Mouse (Mus musculus) midbrain, postnatal 0 days (tissue): ENCODE data around the gene Lrrc74a. TPM values are rescaled to one million over a fixed set of nuclear protein-coding genes. Genes with fewer than 3 reads are reported as not detected.

ENCODE experiments used
- ATAC-seq: fragments of 200-750 bp; cut with Nextera tagmentation; 2 replicates; pipeline ENCODE4 v1.8.0; 2017; ENCODE audit warnings: moderate number of reproducible peaks, mild to moderate bottlenecking, moderate TSS enrichment, moderate library complexity; ENCODE audit not compliant: low FRiP score
- DNase-seq: peaks from one replicate; pipeline ENCODE4 v3.0.0-alpha.2; 2015; ENCODE audit warnings: low spot score
- H3K27ac ChIP-seq: fragments of 300-500 bp; sonication (generic); 2 replicates; pipeline ENCODE4 v1.5.1; 2014; ENCODE audit warnings: low read depth, mild to moderate bottlenecking, low read length, mixed read lengths
- H3K27me3 ChIP-seq: fragments of 300-500 bp; sonication (generic); 2 replicates; pipeline ENCODE4 v1.6.1; 2014; ENCODE audit warnings: low read length, control low read depth, mixed read lengths; ENCODE audit not compliant: insufficient read depth
- H3K36me3 ChIP-seq: fragments of 300-500 bp; sonication (generic); 2 replicates; pipeline ENCODE4 v1.6.1; 2014; ENCODE audit warnings: low read length, control low read depth, mixed read lengths; ENCODE audit not compliant: insufficient read depth
- H3K4me1 ChIP-seq: fragments of 300-500 bp; sonication (generic); 2 replicates; pipeline ENCODE4 v1.6.1; 2014; ENCODE audit warnings: mild to moderate bottlenecking, control low read depth, antibody characterized with exemption, low read length, mixed read lengths; ENCODE audit not compliant: insufficient read depth
- H3K4me2 ChIP-seq: fragments of 300-500 bp; sonication (generic); 2 replicates; pipeline ENCODE4 v1.6.1; 2014; ENCODE audit warnings: low read depth, mild to moderate bottlenecking, low read length, mixed read lengths; ENCODE audit not compliant: poor library complexity, severe bottlenecking
- H3K4me3 ChIP-seq: fragments of 300-500 bp; sonication (generic); 2 replicates; pipeline ENCODE4 v1.5.1; 2014; ENCODE audit warnings: low read depth, mild to moderate bottlenecking, low read length, moderate library complexity
- H3K9ac ChIP-seq: fragments of 300-500 bp; sonication (generic); replicated peaks from 2 replicates; pipeline ENCODE4 v1.6.1; 2014; ENCODE audit warnings: mild to moderate bottlenecking, low read length, moderate library complexity, mixed read lengths; ENCODE audit not compliant: poor library complexity, severe bottlenecking
- H3K9me3 ChIP-seq: fragments of 300-500 bp; sonication (generic); 2 replicates; pipeline ENCODE4 v1.6.1; 2016; ENCODE audit warnings: low read length, control low read depth
- CTCF ChIP-seq: IDR thresholded peaks from 2 replicates; pipeline ENCODE4 v1.5.1; 2016; ENCODE audit warnings: antibody characterized with exemption, mild to moderate bottlenecking
- WGBS: fragments of 180-500 bp; shearing (Covaris S2); extraction: QIAGEN DNeasy Blood & Tissue Kit; methylation state at CpG from one replicate; pipeline ENCODE4 v1.1.7; 2014; 5-methylcytosine and 5-hydroxymethylcytosine counted together
- polyA plus RNA-seq: library from polyadenylated mRNA; unstranded; fragments of >200 nt; fragmentation: Nextera tagmentation; extraction: Ambion mirVana; gene quantifications from 2 replicates; pipeline ENCODE4 v1.2.1, GENCODE M21; 2015
- total RNA-seq: library from RNA; depleted of rRNA; stranded (reverse); fragments of >200 nt; gene quantifications from 2 replicates; pipeline ENCODE4 v1.2.3, GENCODE M21; 2014; rRNA removed

Lrrc74a gene
- total and polyA plus RNA-seq, 2 experiments from 2014 or later = not detected

GRCm38 (mm10) chr12:86808856-86809255, 74.7 kb downstream of the Lrrc74a start:
- DNase-seq (no peak), ATAC-seq (no peak)
- Histone ChIP-seq H3K27me3 (no peaks in the 10 kb centered on the region), H3K9ac (no peak overlapping the region), H3K4me1 (peaks cover 51% of the 10 kb centered on the region; the same call in 1 of the 2 replicates), H3K9me3 (no peaks in the 10 kb centered on the region), H3K27ac (peak overlapping the region; percentile 99), H3K36me3 (no peaks in the 10 kb centered on the region), H3K4me3 (no peak overlapping the region), H3K4me2 (no peak overlapping the region)
- no peak for TF ChIP-seq CTCF
- 56% methylated on average over 4 of the region's 4 CpGs for WGBS

- ATAC-seq (no peak), DNase-seq (no peak)
- Histone ChIP-seq H3K36me3 (no peaks in the 10 kb centered on the region), H3K4me2 (no peak overlapping the region), H3K9ac (no peak overlapping the region), H3K27ac (peak overlapping the region; percentile 80), H3K27me3 (no peaks in the 10 kb centered on the region), H3K4me3 (no peak overlapping the region), H3K9me3 (no peaks in the 10 kb centered on the region), H3K4me1 (peaks cover 46% of the 10 kb centered on the region)
- WGBS = 96% methylated on average over 1 of the region's 1 CpGs
- peak; percentile 32 for TF ChIP-seq CTCF
These were observed 75.9 kb downstream of the Lrrc74a start for GRCm38 (mm10) chr12:86810040-86810439.

- DNase-seq = peak; percentile 56
- Histone ChIP-seq H3K9ac (no peak overlapping the region), H3K36me3 (no peaks in the 10 kb centered on the region), H3K27ac (peak overlapping the region; percentile 80), H3K4me1 (peaks cover 45% of the 10 kb centered on the region), H3K27me3 (no peaks in the 10 kb centered on the region), H3K4me2 (no peak overlapping the region), H3K4me3 (no peak overlapping the region), H3K9me3 (no peaks in the 10 kb centered on the region)
- ATAC-seq = peak; percentile 14; the same call in 1 of the 2 replicates
- whole genome bisulfite sequencing = 33% methylated on average over 11 of the region's 11 CpGs
- TF ChIP-seq CTCF = peak; percentile 26; the same call in 1 of the 2 replicates
These were observed 76.7 kb downstream of the Lrrc74a start for GRCm38 (mm10) chr12:86810725-86811444.

- ATAC-seq = no peak
- Histone ChIP-seq H3K4me2 (no peak overlapping the region), H3K27me3 (no peaks in the 10 kb centered on the region), H3K9ac (no peak overlapping the region), H3K4me1 (peaks cover 50% of the 10 kb centered on the region), H3K36me3 (no peaks in the 10 kb centered on the region), H3K9me3 (no peaks in the 10 kb centered on the region), H3K4me3 (no peak overlapping the region), H3K27ac (no peak overlapping the region)
- TF ChIP-seq CTCF = no peak
- no peak for DNase-seq
- 64% methylated on average over 3 of the region's 3 CpGs for WGBS
These were observed 78.6 kb downstream of the Lrrc74a start for GRCm38 (mm10) chr12:86812782-86813181.

Other genes starting within 250 kb of the Lrrc74a start
- 84.3 and 89.4 TPM in 2 replicates for gene Vash1, start 55.7 kb upstream of the Lrrc74a start, total RNA-seq
- gene Vash1, start 55.7 kb upstream of the Lrrc74a start, polyA plus RNA-seq = 20.3 and 25.4 TPM in 2 replicates
- 6.3 and 12.4 TPM in 2 replicates for gene Angel1, start 7.9 kb upstream of the Lrrc74a start, total RNA-seq
- gene Angel1, start 7.9 kb upstream of the Lrrc74a start, polyA plus RNA-seq = 8.6 and 9.3 TPM in 2 replicates
- 171 and 191 TPM in 2 replicates for gene Irf2bpl, start 150.4 kb downstream of the Lrrc74a start, total RNA-seq
- gene Irf2bpl, start 150.4 kb downstream of the Lrrc74a start, polyA plus RNA-seq = 74.2 and 86.2 TPM in 2 replicates
- gene Cipc, start 212.7 kb downstream of the Lrrc74a start, total RNA-seq = 65.7 and 77.5 TPM in 2 replicates
- 34.6 and 37.6 TPM in 2 replicates for gene Cipc, start 212.7 kb downstream of the Lrrc74a start, polyA plus RNA-seq